Mouse (Mus musculus) kidney, postnatal 25 days (tissue): ENCODE results near the gene H2-M5.
A peak's percentile ranks its signal among the peaks of the same experiment; 100 is the strongest.

Experiments used
- DNase-seq, 2 experiments: peaks; one replicate each; pipeline ENCODE4 v3.0.0; 2021; ENCODE audit warnings: mixed read lengths in 2 of 2

The H2-M5 gene

GRCm38 (mm10) chr17:36947051-36947819 lies 42.1 kb downstream of the H2-M5 start:
- peak; percentile 56 to 71 for DNase-seq

- no peak for DNase-seq
Measured at GRCm38 (mm10) chr17:36944121-36944775, 45.1 kb downstream of the H2-M5 start.

- no peak for DNase-seq
Measured at GRCm38 (mm10) chr17:36943691-36944090, 45.6 kb downstream of the H2-M5 start.

GRCm38 (mm10) chr17:36942791-36943471 lies 46.4 kb downstream of the H2-M5 start, which contains the start of gene Rnf39:
Gene Rnf39, plus strand, starts transcription at chr17:36942918.
- peak in 1 of 2 experiments; percentile 39 for DNase-seq

- peak; percentile 50 to 72 for DNase-seq
Measured at GRCm38 (mm10) chr17:36942391-36942790, 46.9 kb downstream of the H2-M5 start.

- no peak for DNase-seq
Measured at GRCm38 (mm10) chr17:36938056-36938455, 51.3 kb downstream of the H2-M5 start.
